Mouse (Mus musculus): Measurements from ENCODE around the gene Tmem59l. TPM values are rescaled to one million over a fixed set of nuclear protein-coding genes. Genes with fewer than 3 reads are reported as not detected.
A peak's percentile ranks its signal among the peaks of the same experiment; 100 is the strongest.

Gene Tmem59l
- polyA plus RNA-seq, 1 experiment from 2014 or later = 0.31 TPM

DNA sequence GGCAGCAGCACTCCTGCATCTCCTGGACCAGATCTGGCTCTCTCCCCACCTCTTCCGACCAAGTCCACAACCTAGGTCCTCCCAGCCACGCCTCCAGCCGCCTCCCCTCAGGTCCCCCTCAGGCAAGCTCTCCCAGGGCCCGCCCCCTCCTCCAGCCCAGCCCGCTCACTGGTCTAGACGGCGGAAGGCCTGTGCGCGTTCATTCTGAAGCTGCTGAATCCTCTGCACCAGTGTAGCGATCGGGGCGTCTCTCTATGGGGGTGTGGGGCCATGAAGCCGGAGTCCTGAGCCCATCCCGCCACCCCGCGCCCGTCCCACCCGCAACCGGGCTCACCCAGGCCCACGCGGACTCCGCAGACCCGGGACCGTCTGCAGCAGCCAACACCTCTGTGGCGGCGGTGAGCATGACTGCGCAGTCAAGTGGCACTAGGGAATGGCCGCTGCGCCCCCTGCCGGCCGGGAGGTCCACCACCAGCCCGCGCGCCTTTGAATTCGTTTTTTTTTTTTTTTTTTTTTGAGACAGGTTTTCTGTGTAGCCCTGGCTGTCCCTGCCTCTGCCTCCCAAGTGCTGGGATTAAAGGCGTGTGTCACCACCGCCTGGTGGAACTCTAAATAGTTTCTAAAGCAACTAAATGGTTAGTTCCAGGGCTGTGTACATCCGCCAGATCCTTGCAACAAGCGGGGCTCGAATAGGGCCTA lies 19.3 kb upstream of the Tmem59l start, which contains the start of gene Rex1bd:
Rex1bd (minus strand) TSS at position 425 of the 699 bp plus-strand sequence.
- ATAC-seq (ENCODE audit: insufficient number of reproducible peaks, insufficient read depth, low FRiP score, low read depth) = peak; percentile 89
- Histone ChIP-seq H3K27me3 (ENCODE audit: control insufficient read depth, insufficient read depth, low read length) (peaks cover 22% of the 10 kb centered on the region), H3K4me2 (ENCODE audit: low read length) (peak within 1 kb of the TSS; percentile 92), H3K9me3 (ENCODE audit: control insufficient read depth, low read length) (no peaks in the 10 kb centered on the region), H3K4me3 (ENCODE audit: control insufficient read depth in 1 of 2, insufficient read depth in 1 of 2, low read depth in 1 of 2, low read length in 2 of 2) (peak within 1 kb of the TSS; percentile 46 to 76), H3K36me3 (ENCODE audit: control insufficient read depth, insufficient read depth, low read length) (peaks cover 37% of the 10 kb centered on the region), H3K27ac (replicated peaks in 1 of 2; ENCODE audit: control insufficient read depth in 1 of 2, insufficient read depth in 1 of 2, low read depth in 2 of 2, low read length in 2 of 2) (peak within 1 kb of the TSS; percentile 14 to 91; a peak in 2 of 4 replicates), H3K9ac (ENCODE audit: low read length) (peak within 1 kb of the TSS; percentile 91), H3K4me1 (ENCODE audit: control insufficient read depth in 2 of 2, insufficient read depth in 2 of 2, low read length in 2 of 2) (peaks cover 24 to 45% of the 10 kb centered on the region in 2 experiments)
- 2% methylated on average over 40 of the region's 40 CpGs for WGBS

DNA sequence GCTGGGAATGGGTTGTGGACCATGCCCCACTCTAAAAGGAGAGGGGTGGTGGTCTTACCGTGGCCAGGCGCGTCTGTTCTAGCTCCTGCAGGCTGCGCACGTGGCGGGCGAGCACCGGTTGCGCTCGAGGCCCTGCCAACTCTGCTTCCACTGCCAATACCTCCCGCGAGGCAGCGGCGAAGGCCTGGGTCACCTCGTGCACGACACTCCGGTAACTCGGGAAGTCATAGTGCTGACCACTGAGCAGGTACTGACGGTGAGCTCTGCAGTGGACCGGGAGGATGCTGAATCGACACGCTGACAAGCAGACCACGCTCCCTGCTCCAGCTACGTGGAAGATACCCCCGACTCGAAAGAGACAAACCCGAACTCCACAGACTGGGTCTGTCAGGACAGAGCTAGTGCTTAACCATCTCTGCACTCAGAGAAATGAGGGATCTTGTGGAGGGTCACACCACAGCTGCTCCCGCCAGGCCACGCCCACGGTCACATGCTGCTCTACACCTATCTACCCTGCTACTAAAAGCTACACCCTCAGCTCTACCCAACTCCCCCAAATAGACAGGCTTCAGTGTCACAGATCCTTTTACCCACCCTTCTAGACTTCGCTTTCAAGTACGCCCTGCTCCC lies 18.7 kb upstream of the Tmem59l start:
- peak; percentile 1; the same call in 1 of the 2 replicates for ATAC-seq (ENCODE audit: insufficient number of reproducible peaks, insufficient read depth, low FRiP score, low read depth)
- 42% methylated on average over 32 of the region's 32 CpGs for WGBS
- peaks cover 24 to 45% of the 10 kb centered on the region in 2 experiments for H3K4me1 ChIP-seq (ENCODE audit: control insufficient read depth in 2 of 2, insufficient read depth in 2 of 2, low read length in 2 of 2)

DNA sequence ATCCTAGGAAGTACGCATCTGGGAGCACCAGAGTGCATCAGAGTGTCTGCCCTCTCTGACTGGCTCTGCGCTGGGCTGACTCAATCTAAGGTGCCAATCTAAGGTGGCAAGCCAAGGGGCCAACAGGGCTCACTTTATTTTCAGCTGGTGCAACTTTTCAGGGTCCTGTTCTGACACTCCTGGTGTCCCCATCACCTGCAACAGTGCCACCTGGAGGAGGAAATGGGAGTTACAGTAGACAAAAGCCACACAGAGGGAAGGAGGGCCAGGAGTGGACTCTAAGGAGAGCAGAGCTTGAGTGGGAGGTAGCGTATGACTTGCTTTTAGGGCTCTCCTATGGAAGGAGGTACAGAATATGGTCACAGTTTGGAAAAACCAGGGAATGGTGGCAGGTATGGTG lies 17.7 kb upstream of the Tmem59l start:
- Histone ChIP-seq H3K9me3 (ENCODE audit: control insufficient read depth, low read length) (no peaks in the 10 kb centered on the region), H3K36me3 (ENCODE audit: control insufficient read depth, insufficient read depth, low read length) (peaks cover 37% of the 10 kb centered on the region), H3K9ac (ENCODE audit: low read length) (no peak overlapping the region), H3K27me3 (ENCODE audit: control insufficient read depth, insufficient read depth, low read length) (peaks cover 38% of the 10 kb centered on the region), H3K4me2 (ENCODE audit: low read length) (no peak overlapping the region), H3K4me1 (ENCODE audit: control insufficient read depth in 2 of 2, insufficient read depth in 2 of 2, low read length in 2 of 2) (peaks cover 24 to 47% of the 10 kb centered on the region in 2 experiments), H3K4me3 (ENCODE audit: control insufficient read depth in 1 of 2, insufficient read depth in 1 of 2, low read depth in 1 of 2, low read length in 2 of 2) (no peak overlapping the region), H3K27ac (replicated peaks in 1 of 2; ENCODE audit: control insufficient read depth in 1 of 2, insufficient read depth in 1 of 2, low read depth in 2 of 2, low read length in 2 of 2) (no peak overlapping the region)
- no peak for ATAC-seq (ENCODE audit: insufficient number of reproducible peaks, insufficient read depth, low FRiP score, low read depth)
- 80% methylated on average over 3 of the region's 3 CpGs for WGBS

More for the DNA sequence above, 18.7 kb upstream of the Tmem59l start:
- Histone ChIP-seq H3K9me3 (ENCODE audit: control insufficient read depth, low read length) (no peaks in the 10 kb centered on the region), H3K4me2 (ENCODE audit: low read length) (peak overlapping the region; percentile 92), H3K9ac (ENCODE audit: low read length) (peak overlapping the region; percentile 91), H3K36me3 (ENCODE audit: control insufficient read depth, insufficient read depth, low read length) (peaks cover 37% of the 10 kb centered on the region), H3K27ac (replicated peaks in 1 of 2; ENCODE audit: control insufficient read depth in 1 of 2, insufficient read depth in 1 of 2, low read depth in 2 of 2, low read length in 2 of 2) (peak overlapping the region in 1 of 2 experiments; percentile 91; a peak in 1 of 4 replicates), H3K27me3 (ENCODE audit: control insufficient read depth, insufficient read depth, low read length) (peaks cover 28% of the 10 kb centered on the region), H3K4me3 (ENCODE audit: control insufficient read depth in 1 of 2, insufficient read depth in 1 of 2, low read depth in 1 of 2, low read length in 2 of 2) (peak overlapping the region; percentile 46 to 76)

DNA sequence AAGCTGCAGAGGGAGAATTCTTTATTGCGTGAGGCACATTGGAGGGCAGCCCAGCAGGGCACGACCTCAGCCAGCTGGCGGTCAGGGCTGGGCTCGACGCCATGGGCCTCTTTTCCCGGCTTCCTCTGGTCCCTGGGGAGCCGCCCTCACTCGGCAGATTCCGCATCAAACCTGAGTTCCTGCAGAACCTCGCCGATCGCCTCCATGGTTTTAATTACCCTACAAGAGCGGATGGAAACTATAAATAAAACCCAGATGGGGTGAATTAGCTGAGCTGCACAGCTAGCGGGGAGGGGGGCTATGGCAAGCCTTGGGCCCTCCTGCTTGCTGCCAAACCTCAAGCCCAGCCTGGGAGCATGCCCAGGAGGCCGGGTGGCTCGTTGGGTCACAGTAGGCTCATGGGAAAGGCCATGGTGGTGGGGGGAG lies 17.1 kb upstream of the Tmem59l start:
- peaks cover 43% of the 10 kb centered on the region for H3K27me3 ChIP-seq (ENCODE audit: control insufficient read depth, insufficient read depth, low read length)
- H3K9me3 ChIP-seq (ENCODE audit: control insufficient read depth, low read length) = no peaks in the 10 kb centered on the region
- peaks cover 37% of the 10 kb centered on the region for H3K36me3 ChIP-seq (ENCODE audit: control insufficient read depth, insufficient read depth, low read length)
- no peak for ATAC-seq (ENCODE audit: insufficient number of reproducible peaks, insufficient read depth, low FRiP score, low read depth)
- no peak overlapping the region for H3K4me2 ChIP-seq (ENCODE audit: low read length)
- no peak overlapping the region for H3K27ac ChIP-seq (replicated peaks in 1 of 2; ENCODE audit: control insufficient read depth in 1 of 2, insufficient read depth in 1 of 2, low read depth in 2 of 2, low read length in 2 of 2)
- 65% methylated on average over 16 of the region's 16 CpGs for WGBS
- H3K4me3 ChIP-seq (ENCODE audit: control insufficient read depth in 1 of 2, insufficient read depth in 1 of 2, low read depth in 1 of 2, low read length in 2 of 2) = no peak overlapping the region
- peaks cover 23 to 45% of the 10 kb centered on the region in 2 experiments for H3K4me1 ChIP-seq (ENCODE audit: control insufficient read depth in 2 of 2, insufficient read depth in 2 of 2, low read length in 2 of 2)
- no peak overlapping the region for H3K9ac ChIP-seq (ENCODE audit: low read length)

DNA sequence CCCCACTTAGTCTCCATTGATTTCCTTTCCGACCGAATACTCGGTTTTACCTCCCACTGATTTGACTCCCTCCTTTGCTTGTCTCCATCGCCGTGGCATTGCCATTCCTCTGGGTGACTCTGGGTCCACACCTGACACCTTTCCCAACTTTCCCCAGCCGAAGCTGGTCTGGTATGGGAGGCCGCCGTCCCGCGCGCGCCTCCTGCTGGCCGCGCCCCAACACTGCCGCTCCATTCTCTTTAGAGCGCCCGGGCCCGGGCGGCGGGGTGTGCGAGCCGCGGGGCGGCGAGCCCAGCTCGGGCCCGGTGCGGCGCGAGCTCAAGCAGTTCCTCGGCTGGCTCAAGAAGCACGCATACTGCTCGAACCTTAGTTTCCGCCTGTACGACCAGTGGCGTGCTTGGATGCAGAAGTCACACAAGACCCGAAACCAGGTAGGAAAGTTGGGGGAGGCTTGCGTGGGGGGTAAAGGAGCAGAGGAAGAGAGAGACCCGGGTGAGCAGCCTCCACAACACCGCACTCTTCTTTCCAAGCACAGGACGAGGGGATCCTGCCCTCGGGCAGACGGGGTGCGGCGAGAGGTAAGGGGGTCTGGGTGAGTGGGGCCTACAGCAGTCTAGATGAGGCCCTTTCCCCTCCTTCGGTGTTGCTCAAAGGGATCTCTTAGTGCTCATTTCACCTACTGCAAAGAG lies 16.0 kb upstream of the Tmem59l start:
- Histone ChIP-seq H3K4me2 (ENCODE audit: low read length) (peak overlapping the region; percentile 22; the same call in 1 of the 2 replicates), H3K27me3 (ENCODE audit: control insufficient read depth, insufficient read depth, low read length) (peaks cover 54% of the 10 kb centered on the region), H3K9me3 (ENCODE audit: control insufficient read depth, low read length) (no peaks in the 10 kb centered on the region), H3K9ac (ENCODE audit: low read length) (0 out of 2 replicates have a peak overlapping the region, but pooled peaks have one; percentile 16), H3K4me3 (ENCODE audit: control insufficient read depth in 1 of 2, insufficient read depth in 1 of 2, low read depth in 1 of 2, low read length in 2 of 2) (peak overlapping the region in 1 of 2 experiments; percentile 16; a peak in 1 of 4 replicates), H3K36me3 (ENCODE audit: control insufficient read depth, insufficient read depth, low read length) (peaks cover 27% of the 10 kb centered on the region), H3K27ac (replicated peaks in 1 of 2; ENCODE audit: control insufficient read depth in 1 of 2, insufficient read depth in 1 of 2, low read depth in 2 of 2, low read length in 2 of 2) (no peak overlapping the region), H3K4me1 (ENCODE audit: control insufficient read depth in 2 of 2, insufficient read depth in 2 of 2, low read length in 2 of 2) (peaks cover 18 to 37% of the 10 kb centered on the region in 2 experiments)
- no peak for ATAC-seq (ENCODE audit: insufficient number of reproducible peaks, insufficient read depth, low FRiP score, low read depth)
- WGBS = 18% methylated on average over 46 of the region's 46 CpGs

DNA sequence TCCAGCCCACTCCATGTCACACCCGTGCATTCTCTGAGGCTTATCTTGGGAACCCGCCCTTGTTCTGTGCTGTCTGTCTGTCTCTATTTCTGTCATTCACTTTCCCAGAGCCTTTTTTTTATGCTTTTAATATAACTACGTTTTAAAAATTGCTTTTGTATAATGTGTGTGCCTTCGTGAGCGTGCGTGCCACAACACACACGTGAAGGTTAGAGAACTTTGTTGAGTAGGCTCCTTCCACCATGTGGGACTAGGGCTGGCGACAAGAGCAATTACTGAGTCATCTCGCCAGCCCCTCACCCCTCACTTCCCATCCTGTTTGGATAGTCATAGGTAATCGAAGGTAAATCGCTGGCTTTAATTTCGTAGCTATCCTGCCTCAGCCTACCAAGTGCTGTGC lies 15.4 kb upstream of the Tmem59l start:
- Histone ChIP-seq H3K36me3 (ENCODE audit: control insufficient read depth, insufficient read depth, low read length) (peaks cover 21% of the 10 kb centered on the region), H3K9ac (ENCODE audit: low read length) (peak overlapping the region; percentile 27; the same call in 1 of the 2 replicates), H3K4me2 (ENCODE audit: low read length) (peak overlapping the region; percentile 50), H3K27me3 (ENCODE audit: control insufficient read depth, insufficient read depth, low read length) (peaks cover 61% of the 10 kb centered on the region), H3K27ac (replicated peaks in 1 of 2; ENCODE audit: control insufficient read depth in 1 of 2, insufficient read depth in 1 of 2, low read depth in 2 of 2, low read length in 2 of 2) (no peak overlapping the region), H3K4me3 (ENCODE audit: control insufficient read depth in 1 of 2, insufficient read depth in 1 of 2, low read depth in 1 of 2, low read length in 2 of 2) (peak overlapping the region in 1 of 2 experiments; percentile 16; a peak in 1 of 4 replicates), H3K9me3 (ENCODE audit: control insufficient read depth, low read length) (no peaks in the 10 kb centered on the region), H3K4me1 (ENCODE audit: control insufficient read depth in 2 of 2, insufficient read depth in 2 of 2, low read length in 2 of 2) (peaks cover 18 to 37% of the 10 kb centered on the region in 2 experiments)
- WGBS = 31% methylated on average over 12 of the region's 12 CpGs
- no peak for ATAC-seq (ENCODE audit: insufficient number of reproducible peaks, insufficient read depth, low FRiP score, low read depth)

DNA sequence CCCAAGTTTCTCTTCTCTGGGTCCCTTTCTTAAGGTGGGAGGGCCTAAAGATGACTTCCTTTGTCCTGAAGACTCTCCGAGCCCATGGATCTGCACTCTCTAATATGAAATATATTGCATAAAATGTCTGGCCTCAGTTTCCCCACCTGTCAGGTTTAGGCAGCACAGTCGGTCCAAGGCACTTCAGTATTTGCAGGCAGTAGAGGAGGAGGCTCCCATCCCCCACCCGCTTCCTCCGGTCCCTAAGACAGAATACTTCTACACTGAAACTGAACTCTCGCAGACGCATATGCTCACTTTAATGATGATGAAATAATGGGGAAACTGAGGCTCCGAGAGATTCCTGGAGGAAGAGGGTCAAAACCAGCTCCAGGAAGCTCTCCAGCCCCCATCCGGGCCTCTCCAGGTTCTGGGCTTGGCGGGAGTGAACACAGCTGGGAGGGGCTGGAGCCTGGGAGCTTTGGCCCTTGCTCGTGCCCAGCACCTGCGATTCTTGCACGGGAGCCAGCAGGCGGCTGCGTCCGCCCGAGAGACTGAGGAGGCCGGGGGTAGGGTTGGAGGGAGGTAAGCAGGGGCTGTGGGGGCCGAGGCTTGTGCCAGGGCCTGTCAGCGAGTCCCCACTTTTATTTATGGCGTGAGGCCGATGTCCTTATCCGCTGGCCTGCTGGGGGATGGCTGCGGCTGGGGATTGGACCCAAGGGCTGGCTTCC lies 14.8 kb upstream of the Tmem59l start:
- peaks cover 67% of the 10 kb centered on the region for H3K27me3 ChIP-seq (ENCODE audit: control insufficient read depth, insufficient read depth, low read length)
- H3K9ac ChIP-seq (ENCODE audit: low read length) = peak overlapping the region; percentile 27; the same call in 1 of the 2 replicates
- peak overlapping the region; percentile 50 for H3K4me2 ChIP-seq (ENCODE audit: low read length)
- ATAC-seq (ENCODE audit: insufficient number of reproducible peaks, insufficient read depth, low FRiP score, low read depth) = no peak
- peaks cover 15% of the 10 kb centered on the region for H3K36me3 ChIP-seq (ENCODE audit: control insufficient read depth, insufficient read depth, low read length)
- peak overlapping the region in 1 of 2 experiments; percentile 16; a peak in 2 of 4 replicates for H3K4me3 ChIP-seq (ENCODE audit: control insufficient read depth in 1 of 2, insufficient read depth in 1 of 2, low read depth in 1 of 2, low read length in 2 of 2)
- no peaks in the 10 kb centered on the region for H3K9me3 ChIP-seq (ENCODE audit: control insufficient read depth, low read length)
- no peak overlapping the region for H3K27ac ChIP-seq (replicated peaks in 1 of 2; ENCODE audit: control insufficient read depth in 1 of 2, insufficient read depth in 1 of 2, low read depth in 2 of 2, low read length in 2 of 2)
- H3K4me1 ChIP-seq (ENCODE audit: control insufficient read depth in 2 of 2, insufficient read depth in 2 of 2, low read length in 2 of 2) = peaks cover 18 to 37% of the 10 kb centered on the region in 2 experiments
- 13% methylated on average over 20 of the region's 23 CpGs for WGBS
